Mouse (Mus musculus): Measurements from ENCODE around the gene Mrpl14. TPM values are rescaled to one million over a fixed set of nuclear protein-coding genes. Genes with fewer than 3 reads are reported as not detected.

Gene Mrpl14
- polyA plus RNA-seq, 2 experiments: 113 to 147 TPM

DNA sequence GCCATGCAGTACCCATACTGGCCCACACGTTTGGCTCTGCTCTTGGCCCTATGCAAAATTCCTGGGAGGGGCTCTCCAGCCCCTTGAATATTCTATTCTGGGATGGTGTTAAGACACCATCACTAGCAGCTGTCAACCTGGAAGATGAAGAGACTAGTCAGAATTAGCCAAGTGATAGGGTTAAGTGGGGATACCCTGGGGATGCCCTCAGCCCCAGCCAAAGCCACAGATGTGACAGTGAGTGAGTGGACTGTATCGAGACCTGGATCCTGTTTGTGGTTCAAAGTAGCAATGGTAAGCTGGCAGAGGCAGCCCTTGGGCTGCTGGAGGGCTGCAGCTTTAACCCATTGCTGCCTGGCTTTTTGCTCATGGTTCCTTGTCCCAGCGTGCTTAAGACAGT lies 23.7 kb downstream of the Mrpl14 start:
- no peaks in the 10 kb centered on the region for H3K27me3 ChIP-seq (ENCODE audit: control insufficient read depth, insufficient read depth, low read length)
- no peak overlapping the region for H3K27ac ChIP-seq (replicated peaks; ENCODE audit: low read depth, low read length)
- 43% methylated on average over 3 of the region's 3 CpGs for WGBS
- ATAC-seq (ENCODE audit: low FRiP score, low read depth) (no peak), DNase-seq (ENCODE audit: low spot score) (no peak)
- no peak overlapping the region for H3K9ac ChIP-seq (ENCODE audit: low read depth, low read length, severe bottlenecking)
- H3K36me3 ChIP-seq (ENCODE audit: control insufficient read depth, insufficient read depth, low read length): no peaks in the 10 kb centered on the region
- no peak for TF ChIP-seq POLR2A (IDR thresholded peaks at IDR 0.05; ENCODE audit: borderline replicate concordance, extremely low read depth, insufficient read depth, insufficient read length)
- H3K4me1 ChIP-seq (ENCODE audit: control insufficient read depth, insufficient read depth, low read length): no peaks in the 10 kb centered on the region
- no peaks in the 10 kb centered on the region for H3K9me3 ChIP-seq (ENCODE audit: control insufficient read depth, low read length)
- no peak overlapping the region for H3K4me3 ChIP-seq (replicated peaks; ENCODE audit: low read length)
- H3K4me2 ChIP-seq (replicated peaks; ENCODE audit: low read depth, low read length, severe bottlenecking): no peak overlapping the region

DNA sequence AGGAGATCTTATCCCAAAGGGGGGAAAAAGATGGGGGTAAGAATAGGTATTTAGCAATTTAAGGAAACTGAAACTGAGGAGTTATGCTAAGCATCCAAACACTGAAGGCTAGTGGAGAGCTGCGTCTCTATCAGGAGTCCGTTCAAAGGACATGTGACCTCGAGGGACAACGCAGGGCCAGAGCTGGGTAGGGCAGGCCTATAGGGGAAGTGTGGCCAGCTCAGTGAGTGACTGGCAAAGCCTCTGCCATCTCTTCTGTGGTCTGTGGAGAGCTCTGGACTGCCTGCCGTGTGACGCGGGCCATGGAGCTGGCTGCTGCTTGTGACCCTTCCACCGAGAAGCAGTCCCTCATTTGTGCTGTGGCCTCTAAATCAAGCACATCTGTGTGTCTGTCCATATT lies 24.3 kb downstream of the Mrpl14 start:
- no peak overlapping the region for H3K27ac ChIP-seq (replicated peaks; ENCODE audit: low read depth, low read length)
- no peak for TF ChIP-seq POLR2A (IDR thresholded peaks at IDR 0.05; ENCODE audit: borderline replicate concordance, extremely low read depth, insufficient read depth, insufficient read length)
- no peaks in the 10 kb centered on the region for H3K27me3 ChIP-seq (ENCODE audit: control insufficient read depth, insufficient read depth, low read length)
- 68% methylated on average over 8 of the region's 8 CpGs for WGBS
- no peaks in the 10 kb centered on the region for H3K4me1 ChIP-seq (ENCODE audit: control insufficient read depth, insufficient read depth, low read length)
- no peak overlapping the region for H3K9ac ChIP-seq (ENCODE audit: low read depth, low read length, severe bottlenecking)
- DNase-seq (ENCODE audit: low spot score): no peak
- no peak for ATAC-seq (ENCODE audit: low FRiP score, low read depth)
- no peaks in the 10 kb centered on the region for H3K36me3 ChIP-seq (ENCODE audit: control insufficient read depth, insufficient read depth, low read length)
- no peak overlapping the region for H3K4me2 ChIP-seq (replicated peaks; ENCODE audit: low read depth, low read length, severe bottlenecking)
- H3K4me3 ChIP-seq (replicated peaks; ENCODE audit: low read length): no peak overlapping the region
- H3K9me3 ChIP-seq (ENCODE audit: control insufficient read depth, low read length): no peaks in the 10 kb centered on the region

DNA sequence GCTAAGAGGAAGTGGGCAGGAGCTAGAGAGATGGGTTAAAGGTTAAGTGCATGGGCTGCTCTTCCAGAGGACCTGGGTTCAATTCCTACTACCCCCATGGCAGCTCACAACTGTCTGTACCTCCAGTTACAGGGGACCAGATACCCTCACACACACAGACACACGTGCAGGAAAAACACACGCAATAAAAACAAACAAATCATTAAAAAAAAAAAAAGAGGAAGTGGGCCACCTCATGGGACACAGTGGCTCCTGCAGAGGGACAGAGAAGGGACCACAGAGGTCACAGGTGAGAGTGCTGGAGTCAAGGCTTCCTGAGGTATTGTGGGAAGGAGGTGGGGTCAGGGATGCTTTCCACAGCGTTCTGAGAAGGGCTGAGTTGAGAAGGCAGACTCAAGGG lies 25.4 kb downstream of the Mrpl14 start:
- no peak overlapping the region for H3K4me2 ChIP-seq (replicated peaks; ENCODE audit: low read depth, low read length, severe bottlenecking)
- no peaks in the 10 kb centered on the region for H3K36me3 ChIP-seq (ENCODE audit: control insufficient read depth, insufficient read depth, low read length)
- H3K4me3 ChIP-seq (replicated peaks; ENCODE audit: low read length): no peak overlapping the region
- no peaks in the 10 kb centered on the region for H3K9me3 ChIP-seq (ENCODE audit: control insufficient read depth, low read length)
- no peak for TF ChIP-seq POLR2A (IDR thresholded peaks at IDR 0.05; ENCODE audit: borderline replicate concordance, extremely low read depth, insufficient read depth, insufficient read length)
- H3K4me1 ChIP-seq (ENCODE audit: control insufficient read depth, insufficient read depth, low read length): no peaks in the 10 kb centered on the region
- no peak for DNase-seq (ENCODE audit: low spot score)
- 62% methylated on average over 3 of the region's 3 CpGs for WGBS
- ATAC-seq (ENCODE audit: low FRiP score, low read depth): no peak
- H3K27ac ChIP-seq (replicated peaks; ENCODE audit: low read depth, low read length): no peak overlapping the region
- H3K9ac ChIP-seq (ENCODE audit: low read depth, low read length, severe bottlenecking): no peak overlapping the region
- no peaks in the 10 kb centered on the region for H3K27me3 ChIP-seq (ENCODE audit: control insufficient read depth, insufficient read depth, low read length)

DNA sequence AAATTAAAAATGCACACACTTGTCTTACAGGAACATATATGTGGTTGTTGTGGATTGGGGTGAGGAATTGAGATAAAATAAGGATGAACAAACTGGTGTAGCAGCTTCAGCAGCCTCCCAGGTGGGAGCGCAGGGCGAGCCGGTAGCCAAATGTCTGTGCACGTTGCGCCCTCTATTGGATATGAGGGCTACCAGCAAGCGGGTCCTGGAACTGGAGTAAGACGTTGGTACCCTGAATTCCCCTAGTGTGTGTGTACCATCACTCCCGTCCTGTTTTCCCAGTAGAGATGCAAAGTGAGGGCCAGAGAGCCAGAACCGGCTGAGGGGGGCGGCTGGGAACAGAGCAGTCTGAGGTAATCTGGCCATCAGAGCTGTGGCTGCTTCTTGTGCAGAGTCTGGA lies 32.2 kb downstream of the Mrpl14 start:
- ATAC-seq (ENCODE audit: low FRiP score, low read depth) (peak; percentile 72), DNase-seq (ENCODE audit: low spot score) (peak; percentile 55)
- TF ChIP-seq POLR2A (IDR thresholded peaks at IDR 0.05; ENCODE audit: borderline replicate concordance, extremely low read depth, insufficient read depth, insufficient read length): no peak
- no peaks in the 10 kb centered on the region for H3K9me3 ChIP-seq (ENCODE audit: control insufficient read depth, low read length)
- H3K27ac ChIP-seq (replicated peaks; ENCODE audit: low read depth, low read length): no peak overlapping the region
- no peak overlapping the region for H3K4me2 ChIP-seq (replicated peaks; ENCODE audit: low read depth, low read length, severe bottlenecking)
- H3K4me1 ChIP-seq (ENCODE audit: control insufficient read depth, insufficient read depth, low read length): no peaks in the 10 kb centered on the region
- no peaks in the 10 kb centered on the region for H3K36me3 ChIP-seq (ENCODE audit: control insufficient read depth, insufficient read depth, low read length)
- no peak overlapping the region for H3K9ac ChIP-seq (ENCODE audit: low read depth, low read length, severe bottlenecking)
- no peak overlapping the region for H3K4me3 ChIP-seq (replicated peaks; ENCODE audit: low read length)
- WGBS: 8% methylated on average over 10 of the region's 10 CpGs
- H3K27me3 ChIP-seq (ENCODE audit: control insufficient read depth, insufficient read depth, low read length): no peaks in the 10 kb centered on the region

DNA sequence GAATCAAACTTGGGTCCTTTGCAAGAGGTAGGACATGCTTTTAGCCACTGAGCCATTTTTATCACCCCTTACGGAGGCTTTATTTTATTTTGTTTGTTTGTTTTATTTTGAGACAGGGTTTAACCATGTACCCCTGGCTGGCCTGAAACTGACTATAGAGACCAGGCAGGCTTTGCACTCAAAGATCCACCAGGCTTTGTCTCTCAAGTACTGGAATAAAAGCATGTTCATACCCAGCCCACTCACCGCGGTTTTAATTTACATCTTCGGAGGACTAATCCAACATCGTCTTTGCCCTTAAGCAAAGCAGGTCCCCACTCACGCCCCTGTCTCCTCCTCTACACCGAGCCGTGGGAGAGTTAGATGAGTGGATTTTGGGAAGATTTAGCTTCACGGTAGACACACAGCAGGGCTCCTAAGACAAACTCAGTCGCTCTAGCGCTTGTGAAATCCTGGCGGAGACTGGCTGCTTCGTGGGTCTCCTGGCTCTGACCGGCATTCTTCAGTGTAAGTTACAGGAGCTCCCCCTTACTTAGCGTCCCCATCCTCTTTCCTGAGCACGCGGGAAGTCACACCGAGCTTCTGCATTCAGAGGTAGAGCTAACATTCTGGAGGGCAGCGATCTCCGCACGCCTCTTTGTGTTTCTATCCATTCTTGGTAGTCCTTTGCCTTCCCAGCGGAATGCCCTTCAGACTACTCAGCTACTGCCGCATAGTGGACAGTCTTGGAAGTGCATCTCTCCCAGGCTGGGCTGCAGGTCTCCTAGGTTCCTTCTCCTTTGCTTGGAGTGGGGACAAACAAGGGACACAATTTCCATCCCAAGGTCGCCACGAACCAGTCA lies 37.8 kb downstream of the Mrpl14 start:
- peak; percentile 91 for DNase-seq (ENCODE audit: low spot score)

More for the DNA sequence above, 37.8 kb downstream of the Mrpl14 start:
- ATAC-seq (ENCODE audit: low FRiP score, low read depth): peak; percentile 72
- H3K9ac ChIP-seq (ENCODE audit: low read depth, low read length, severe bottlenecking): peak overlapping the region; percentile 66
- peak; percentile 88; the same call in 1 of the 2 replicates for TF ChIP-seq POLR2A (IDR thresholded peaks at IDR 0.05; ENCODE audit: borderline replicate concordance, extremely low read depth, insufficient read depth, insufficient read length)
- H3K4me2 ChIP-seq (replicated peaks; ENCODE audit: low read depth, low read length, severe bottlenecking): peak overlapping the region; percentile 58
- H3K27me3 ChIP-seq (ENCODE audit: control insufficient read depth, insufficient read depth, low read length): no peaks in the 10 kb centered on the region
- H3K4me3 ChIP-seq (replicated peaks; ENCODE audit: low read length): peak overlapping the region; percentile 43
- H3K4me1 ChIP-seq (ENCODE audit: control insufficient read depth, insufficient read depth, low read length): no peaks in the 10 kb centered on the region
- no peaks in the 10 kb centered on the region for H3K36me3 ChIP-seq (ENCODE audit: control insufficient read depth, insufficient read depth, low read length)
- H3K9me3 ChIP-seq (ENCODE audit: control insufficient read depth, low read length): no peaks in the 10 kb centered on the region
- 3% methylated on average over 25 of the region's 25 CpGs for WGBS
- peak overlapping the region; percentile 67 for H3K27ac ChIP-seq (replicated peaks; ENCODE audit: low read depth, low read length)

Measured in limb, embryonic 14.5 days (tissue).